Mouse (Mus musculus) myocyte (in vitro differentiated cells): ENCODE measurements around the gene Drg1. TPM values are rescaled to one million over a fixed set of nuclear protein-coding genes. Genes with fewer than 3 reads are reported as not detected.

Experiments used
- H3K27me3 ChIP-seq: one replicate; pipeline ENCODE4 v1.6.1; 2011; ENCODE audit not compliant: control insufficient read depth, insufficient read depth, insufficient read length
- H3K36me3 ChIP-seq: one replicate; pipeline ENCODE4 v1.6.1; 2011; ENCODE audit not compliant: control insufficient read depth, insufficient read depth
- H3K4me2 ChIP-seq: one replicate; pipeline ENCODE4 v1.6.1; 2011; ENCODE audit warnings: low read depth, control low read depth
- H3K4me3 ChIP-seq: one replicate; pipeline ENCODE4 v1.5.1; 2011; ENCODE audit warnings: mild to moderate bottlenecking, control low read depth, moderate library complexity
- H3K79me2 ChIP-seq: one replicate; pipeline ENCODE4 v1.6.1; 2011; ENCODE audit not compliant: control insufficient read depth, insufficient read depth
- H3ac ChIP-seq: one replicate; pipeline ENCODE4 v1.6.1; 2011; ENCODE audit not compliant: control insufficient read depth, insufficient read length
- CEBPB ChIP-seq: IDR thresholded peaks from 2 replicates; pipeline ENCODE4 v1.6.1; 2011; ENCODE audit warnings: mild to moderate bottlenecking, moderate library complexity; ENCODE audit not compliant: poor library complexity, insufficient read depth, severe bottlenecking
- E2F4 ChIP-seq: IDR thresholded peaks from one replicate; pipeline ENCODE4 v1.6.1; 2011; ENCODE audit warnings: mild to moderate bottlenecking, control low read depth, moderate library complexity; ENCODE audit not compliant: insufficient read depth
- MAX ChIP-seq: IDR thresholded peaks from one replicate; pipeline ENCODE4 v1.6.1; 2011; ENCODE audit warnings: low read depth, mild to moderate bottlenecking, control low read depth
- MYOD1 ChIP-seq, 3 experiments: IDR thresholded peaks; one replicate each; pipeline ENCODE4 v1.6.1; 2011; ENCODE audit warnings: control low read depth in 2 of 3, low read depth in 2 of 3, mild to moderate bottlenecking in 2 of 3, moderate library complexity in 1 of 3; ENCODE audit not compliant: insufficient read length in 2 of 3, control insufficient read depth in 1 of 3
- MYOG ChIP-seq, 3 experiments: IDR thresholded peaks; one replicate each; pipeline ENCODE4 v1.6.1; 2011; ENCODE audit warnings: control low read depth in 2 of 3, low read depth in 2 of 3, mild to moderate bottlenecking in 2 of 3; ENCODE audit not compliant: insufficient read length in 2 of 3, control insufficient read depth in 1 of 3, insufficient read depth in 1 of 3
- POLR2A ChIP-seq: IDR thresholded peaks from one replicate; pipeline ENCODE4 v1.6.1; 2011; ENCODE audit warnings: low read depth, mild to moderate bottlenecking, control low read depth, moderate library complexity; ENCODE audit not compliant: insufficient read length
- POLR2AphosphoS2 ChIP-seq: IDR thresholded peaks from one replicate; pipeline ENCODE4 v1.6.1; 2011; ENCODE audit warnings: low read depth, control low read depth; ENCODE audit not compliant: insufficient read length
- REST ChIP-seq: IDR thresholded peaks from one replicate; pipeline ENCODE4 v1.6.1; 2011; ENCODE audit warnings: mild to moderate bottlenecking, control low read depth, moderate library complexity; ENCODE audit not compliant: insufficient read depth, insufficient read length
- SRF ChIP-seq: IDR thresholded peaks from one replicate; pipeline ENCODE4 v1.6.1; 2011; ENCODE audit warnings: low read depth; ENCODE audit not compliant: control insufficient read depth, insufficient read length
- TCF12 ChIP-seq: IDR thresholded peaks from one replicate; pipeline ENCODE4 v1.6.1; 2011; ENCODE audit warnings: mild to moderate bottlenecking, control low read depth; ENCODE audit not compliant: poor library complexity, insufficient read depth, severe bottlenecking
- TCF3 ChIP-seq: IDR thresholded peaks from one replicate; pipeline ENCODE4 v1.6.1; 2011; ENCODE audit warnings: low read depth, control low read depth; ENCODE audit not compliant: insufficient read length
- USF1 ChIP-seq: IDR thresholded peaks from one replicate; pipeline ENCODE4 v1.6.1; 2011; ENCODE audit warnings: low read depth, mild to moderate bottlenecking, control low read depth, moderate library complexity
- polyA plus RNA-seq: library from polyadenylated mRNA; unstranded; fragments of >200 nt; fragmentation: generic; extraction: Trizol; gene quantifications from one replicate; pipeline ENCODE4 v1.2.1, GENCODE M21; 2012; ENCODE audit warnings: missing spikeins

The Drg1 gene
- polyA plus RNA-seq, 1 experiment = 109 TPM

DNA sequence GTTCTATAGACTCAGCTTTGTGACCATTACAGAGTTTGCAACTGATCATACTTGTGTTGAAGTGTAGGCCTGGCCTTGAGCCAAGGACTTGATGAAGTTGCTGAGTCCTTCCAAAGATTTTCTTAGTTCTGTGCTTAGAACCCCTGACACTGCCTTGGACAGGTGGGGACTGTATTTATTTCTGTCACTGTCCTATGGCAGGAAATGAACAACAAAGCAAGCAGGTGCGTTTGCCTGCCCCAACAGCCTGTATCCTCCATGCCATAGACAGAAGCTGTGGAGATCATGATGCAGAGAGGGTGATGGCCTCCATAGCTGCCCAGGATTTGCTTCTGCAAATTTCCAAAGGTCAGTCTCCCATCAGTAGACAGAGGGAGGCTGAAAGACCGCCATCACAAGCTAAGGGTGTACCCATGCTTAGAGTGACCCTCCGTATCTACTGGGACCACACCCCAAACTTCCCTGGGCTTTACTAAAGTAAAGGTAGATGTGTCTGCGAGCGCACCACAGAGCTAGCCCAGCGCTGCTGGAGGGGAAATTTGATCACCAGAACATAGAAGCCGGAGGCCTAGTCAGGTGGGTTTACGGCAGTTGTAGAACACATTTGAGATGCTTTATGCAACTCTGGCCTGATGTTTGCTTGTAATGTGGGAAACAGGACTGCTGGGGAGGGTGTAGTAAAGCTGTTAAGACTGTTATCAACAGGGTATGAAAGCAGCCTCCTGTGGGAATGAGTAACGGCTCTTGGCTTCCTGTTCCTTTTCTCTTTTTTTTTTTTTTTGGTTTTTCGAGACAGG, 44.8 kb upstream of the Drg1 start:
- no peaks in the 10 kb centered on the region for H3K79me2 ChIP-seq
- no peak overlapping the region for H3K4me3 ChIP-seq
- H3K4me2 ChIP-seq = no peak overlapping the region
- no peaks in the 10 kb centered on the region for H3K27me3 ChIP-seq
- TF ChIP-seq USF1 (no peak), TCF3 (no peak), POLR2AphosphoS2 (no peak), E2F4 (no peak)
- peaks cover 9% of the 10 kb centered on the region for H3K36me3 ChIP-seq
- H3ac ChIP-seq = no peak overlapping the region

DNA sequence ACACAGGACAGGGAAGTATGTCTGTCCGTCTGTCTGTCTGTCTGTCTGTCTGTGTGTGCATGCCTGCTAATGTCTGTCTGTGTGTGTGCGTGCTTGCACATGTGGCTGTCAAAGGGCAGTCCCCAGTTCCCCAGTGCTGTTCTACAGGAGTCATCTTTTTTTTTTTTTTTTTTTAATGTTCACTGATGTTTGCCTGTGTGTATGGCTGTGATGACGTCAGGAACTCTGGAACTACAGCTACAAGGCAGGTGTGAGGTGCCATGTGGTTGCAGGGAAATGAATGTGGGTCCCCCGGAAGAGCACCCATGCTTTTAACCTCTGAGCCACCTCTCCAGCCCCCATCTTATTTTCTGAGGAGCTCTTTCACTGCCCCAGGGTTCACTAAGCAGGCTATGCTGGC, 43.7 kb upstream of the Drg1 start:
- Histone ChIP-seq H3K79me2 (no peaks in the 10 kb centered on the region), H3ac (no peak overlapping the region), H3K36me3 (peaks cover 13% of the 10 kb centered on the region), H3K4me3 (no peak overlapping the region), H3K4me2 (no peak overlapping the region), H3K27me3 (no peaks in the 10 kb centered on the region)
- TF ChIP-seq MAX (no peak), TCF3 (no peak), MYOD1 (IDR thresholded peaks at IDR 0.05; ENCODE audit: control insufficient read depth in 1 of 3, insufficient read length in 2 of 3, low read depth in 2 of 3) (no peak)

GRCm38 (mm10) chr11:3307875-3308274, 41.7 kb upstream of the Drg1 start:
- no peak for TF ChIP-seq MYOG (IDR thresholded peaks at IDR 0.05; ENCODE audit: control insufficient read depth in 1 of 3, insufficient read depth in 1 of 3, insufficient read length in 2 of 3, low read depth in 2 of 3)
- TF ChIP-seq TCF3 = no peak
- TF ChIP-seq USF1 = no peak
- TF ChIP-seq POLR2A = no peak
- TF ChIP-seq MYOD1 (IDR thresholded peaks at IDR 0.05; ENCODE audit: control insufficient read depth in 1 of 3, insufficient read length in 2 of 3, low read depth in 2 of 3) = no peak
- no peak for TF ChIP-seq SRF
- no peak for TF ChIP-seq TCF12
- TF ChIP-seq REST = no peak
- TF ChIP-seq CEBPB = no peak
- Histone ChIP-seq H3K79me2 (no peaks in the 10 kb centered on the region), H3K36me3 (peaks cover 13% of the 10 kb centered on the region), H3K4me2 (no peak overlapping the region), H3K4me3 (no peak overlapping the region), H3ac (no peak overlapping the region), H3K27me3 (no peaks in the 10 kb centered on the region)

- H3K4me2 ChIP-seq = no peak overlapping the region
- H3K79me2 ChIP-seq = no peaks in the 10 kb centered on the region
- TF ChIP-seq USF1 (no peak), MYOG (IDR thresholded peaks at IDR 0.05; ENCODE audit: control insufficient read depth in 1 of 3, insufficient read depth in 1 of 3, insufficient read length in 2 of 3, low read depth in 2 of 3) (no peak), REST (no peak)
- peaks cover 28% of the 10 kb centered on the region for H3K36me3 ChIP-seq
- no peaks in the 10 kb centered on the region for H3K27me3 ChIP-seq
- H3ac ChIP-seq = no peak overlapping the region
- no peak overlapping the region for H3K4me3 ChIP-seq
Measured at GRCm38 (mm10) chr11:3305821-3306220, 39.6 kb upstream of the Drg1 start.

DNA sequence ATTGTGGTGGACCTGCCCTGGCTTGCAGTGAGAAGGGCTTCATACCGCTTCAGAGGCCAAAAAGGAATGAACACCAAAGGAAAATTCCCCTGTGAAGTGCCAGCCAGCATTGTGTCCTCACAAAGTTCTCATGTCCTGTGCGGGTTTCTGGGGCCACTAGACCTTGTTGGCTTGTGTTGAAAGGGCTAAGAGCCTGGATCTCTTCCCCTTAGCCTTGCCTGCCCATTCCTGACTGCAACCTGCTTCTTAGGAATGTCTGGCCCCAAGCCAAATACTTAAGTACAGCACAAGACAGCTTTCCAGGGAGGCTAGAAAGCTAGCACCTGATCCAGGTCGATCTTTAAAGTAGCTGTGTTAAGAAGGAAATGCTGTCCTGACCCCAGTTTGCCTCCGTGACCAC, 36.6 kb upstream of the Drg1 start:
- H3K79me2 ChIP-seq = no peaks in the 10 kb centered on the region
- no peak overlapping the region for H3ac ChIP-seq
- TF ChIP-seq REST (no peak), E2F4 (no peak), MYOD1 (IDR thresholded peaks at IDR 0.05; ENCODE audit: control insufficient read depth in 1 of 3, insufficient read length in 2 of 3, low read depth in 2 of 3) (no peak), POLR2A (no peak), USF1 (no peak), MAX (no peak), TCF3 (no peak), TCF12 (no peak), SRF (no peak), CEBPB (no peak), MYOG (IDR thresholded peaks at IDR 0.05; ENCODE audit: control insufficient read depth in 1 of 3, insufficient read depth in 1 of 3, insufficient read length in 2 of 3, low read depth in 2 of 3) (no peak)
- no peak overlapping the region for H3K4me2 ChIP-seq
- H3K27me3 ChIP-seq = no peaks in the 10 kb centered on the region
- peaks cover 28% of the 10 kb centered on the region for H3K36me3 ChIP-seq
- no peak overlapping the region for H3K4me3 ChIP-seq
